Comparison of ENCODE assay signal across 13 mouse cellular contexts in the genomic region with DNA sequence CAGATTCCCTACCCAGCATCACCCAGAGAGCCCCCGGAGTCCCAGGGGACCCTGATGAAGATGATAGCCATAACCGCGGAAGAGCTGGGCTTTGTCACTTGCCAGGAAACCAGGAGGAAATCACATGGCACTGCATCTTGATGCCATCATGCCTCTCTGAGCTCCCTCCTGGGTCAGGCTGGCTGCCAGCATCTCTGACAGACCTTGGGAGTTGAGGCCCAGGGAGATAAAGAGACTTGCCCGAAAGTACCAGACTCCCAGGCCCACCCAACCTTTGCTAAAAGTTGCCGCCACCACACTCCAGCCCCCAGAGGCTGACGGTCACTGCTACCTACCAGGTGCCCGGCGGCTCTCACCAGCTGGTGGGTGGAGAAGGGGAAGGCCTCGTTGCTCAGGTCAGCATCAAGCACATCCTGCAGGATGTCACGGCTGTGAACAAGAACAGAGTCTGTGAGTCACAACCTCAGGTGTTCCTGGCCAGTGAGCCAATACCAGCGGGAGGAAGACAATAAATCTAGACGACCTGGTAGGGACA. TPM values are rescaled to one million over a fixed set of nuclear protein-coding genes. Genes with fewer than 3 reads are reported as not detected.
DNase-seq lines count a peak whose midpoint lies in the region; ATAC-seq lines count a peak whose summit lies in the region.
"Had no signal": no experiment of that assay in that cellular context is flagged by ENCODE, and none has a peak within 500 bp of the region (broad histone marks: within the 10 kb centered on the region; RNA-seq: fewer than 3 reads in every experiment).

No protein-coding gene starts in this region.

- 89% methylated on average over 12 of the region's 12 CpGs for WGBS in embryonic facial prominence, embryonic 10.5 days
- 73% methylated on average over 12 of the region's 12 CpGs for WGBS in kidney, embryonic 14.5 days

- H3K4me1 ChIP-seq in embryonic facial prominence, embryonic 10.5 days, result peaks cover 28% of the 10 kb centered on the region
- H3K4me1 ChIP-seq in kidney, embryonic 14.5 days (ENCODE audit: control insufficient read depth, insufficient read depth, low read length), result 0 out of 2 replicates have a peak, but pooled peaks cover 3% of the 10 kb centered on the region

- DNase-seq in cerebellum, adult 11-12 months, result peak; percentile 78
- peak; percentile 71 for DNase-seq in left cerebral cortex, postnatal 4 days
- no peak for DNase-seq in left cerebral cortex, postnatal 14 days (ENCODE audit: low spot score in 2 of 2)
- peak; percentile 35 for DNase-seq in adrenal gland, postnatal 25 days
- DNase-seq in embryonic facial prominence, embryonic 10.5 days (ENCODE audit: low spot score), result no peak
- no peak for DNase-seq in lung, postnatal 10 days

- ATAC-seq in cerebellum, adult (ENCODE audit: insufficient number of reproducible peaks, low FRiP score, low TSS enrichment), result no peak
- ATAC-seq in kidney, embryonic 14.5 days (ENCODE audit: low FRiP score, low TSS enrichment), result no peak
- ATAC-seq: intestine, postnatal 0 days had no signal

- H3K9ac ChIP-seq in kidney, embryonic 14.5 days (ENCODE audit: low read depth, low read length), result no peak overlapping the region

- H3K4me2 ChIP-seq in kidney, embryonic 14.5 days (replicated peaks; ENCODE audit: low read depth, low read length), result no peak overlapping the region

- no peaks in the 10 kb centered on the region for H3K9me3 ChIP-seq in embryonic facial prominence, embryonic 10.5 days
- no peaks in the 10 kb centered on the region for H3K9me3 ChIP-seq in kidney, embryonic 14.5 days (ENCODE audit: control insufficient read depth, low read length)
- H3K9me3 ChIP-seq: midbrain, embryonic 10.5 days had no signal

- no peaks in the 10 kb centered on the region for H3K36me3 ChIP-seq in embryonic facial prominence, embryonic 10.5 days (replicated peaks)
- no peaks in the 10 kb centered on the region for H3K36me3 ChIP-seq in kidney, embryonic 14.5 days (ENCODE audit: control insufficient read depth, insufficient read depth, low read length)
- H3K36me3 ChIP-seq: midbrain, embryonic 10.5 days had no signal

- intact Hi-C loops in left cerebral cortex, postnatal 4 days (cut with DNase I), result no loop called here
- intact Hi-C loops in left cerebral cortex, postnatal 14 days (cut with DNase I), result no loop called here

- peak overlapping the region; percentile 35; the same call in 1 of the 2 replicates for H3K27ac ChIP-seq in embryonic facial prominence, embryonic 10.5 days (replicated peaks)
- no peak overlapping the region for H3K27ac ChIP-seq in kidney, embryonic 14.5 days (ENCODE audit: low read depth, low read length)
- H3K27ac ChIP-seq: midbrain, embryonic 10.5 days had no signal

- H3K27me3 ChIP-seq in embryonic facial prominence, embryonic 10.5 days (replicated peaks; ENCODE audit: low read depth, poor library complexity, severe bottlenecking), result no peaks in the 10 kb centered on the region
- no peaks in the 10 kb centered on the region for H3K27me3 ChIP-seq in kidney, embryonic 14.5 days (ENCODE audit: control insufficient read depth, insufficient read depth, low read length)

- H3K4me3 ChIP-seq in embryonic facial prominence, embryonic 10.5 days, result no peak overlapping the region
- H3K4me3 ChIP-seq in kidney, embryonic 14.5 days (ENCODE audit: low read length), result no peak overlapping the region
- H3K4me3 ChIP-seq: erythroblast, embryonic 14.5 days; midbrain, embryonic 10.5 days had no signal

RNA-seq across cellular contexts. Expression of gene Sardh, which starts 37.4 kb away (rescaled TPM):
- total RNA-seq in left cerebral cortex, postnatal 4 days (2021), result 1 to 10 TPM; 5.2 to 7.3 TPM
- 10 to 100 TPM; 11.1 to 12.9 TPM for total RNA-seq in left cerebral cortex, postnatal 14 days (2021)
- total RNA-seq in adrenal gland, postnatal 25 days (2021), result 8.3 and 17.7 TPM in 2 replicates
- 1.5 and 2.9 TPM in 2 replicates for polyA plus RNA-seq in embryonic facial prominence, embryonic 10.5 days (2016; fragmentation: Nextera tagmentation; extraction: Ambion mirVana)
- polyA plus RNA-seq in kidney, embryonic 14.5 days (2014; fragmentation: Nextera tagmentation; extraction: Ambion mirVana), result 17.6 and 29.9 TPM in 2 replicates
- total RNA-seq: granulocyte monocyte progenitor cell, adult 5-6 weeks had no signal

RNA-seq across cellular contexts. Expression of gene Dbh, which starts 45.7 kb away (rescaled TPM):
- under 1 TPM; 0.30 to 0.58 TPM for total RNA-seq in left cerebral cortex, postnatal 4 days (2021)
- total RNA-seq in left cerebral cortex, postnatal 14 days (2021), result 1 to 10 TPM; 1.3 to 1.8 TPM
- total RNA-seq in adrenal gland, postnatal 25 days (2021), result 324 and 373 TPM in 2 replicates
- 0.25 and 0.87 TPM in 2 replicates for polyA plus RNA-seq in embryonic facial prominence, embryonic 10.5 days (2016; fragmentation: Nextera tagmentation; extraction: Ambion mirVana)
- polyA plus RNA-seq in kidney, embryonic 14.5 days (2014; fragmentation: Nextera tagmentation; extraction: Ambion mirVana), result not detected in 2 replicates
- total RNA-seq: granulocyte monocyte progenitor cell, adult 5-6 weeks; MEL had no signal
- polyA plus RNA-seq: erythroblast, embryonic 14.5 days had no signal

Comparison
In these comparisons a context has a peak if more than half of its experiments do, and no peak if none do; other contexts are left out.
1. DNase-seq: peak in cerebellum, adult 11-12 months (single experiment), left cerebral cortex, postnatal 4 days (single experiment) and adrenal gland, postnatal 25 days (single experiment); none in left cerebral cortex, postnatal 14 days (0 of 2), embryonic facial prominence, embryonic 10.5 days (single experiment) and lung, postnatal 10 days (single experiment).
2. RNA of gene Dbh, which starts 45.7 kb away (total RNA-seq): 324 to 373 TPM in adrenal gland, postnatal 25 days; 1.3 to 1.8 TPM in left cerebral cortex, postnatal 14 days and 0.30 to 0.58 TPM in left cerebral cortex, postnatal 4 days; every median in the first group is over 100 times any median in the second.